Mouse (Mus musculus) ES-Bruce4 (cell line): ENCODE measurements at regions not wholly inside any gene's neighbourhood (a gene's known extent, or its start where the extent isn't known, plus 50 kb on each side); places are given as distances from the start of the nearest gene placed in this dataset.

Experiments used
- CTCF ChIP-seq: IDR thresholded peaks from one replicate; pipeline ENCODE4 v1.8.1; 2011; ENCODE audit warnings: low read depth, low read length
- EP300 ChIP-seq: IDR thresholded peaks from 2 replicates; pipeline ENCODE4 v1.6.1; 2011; ENCODE audit warnings: low read depth, low read length; ENCODE audit not compliant: insufficient read depth
- POLR2A ChIP-seq: IDR thresholded peaks from one replicate; pipeline ENCODE4 v1.8.1; 2011; ENCODE audit warnings: low read length; ENCODE audit not compliant: insufficient read depth

DNA sequence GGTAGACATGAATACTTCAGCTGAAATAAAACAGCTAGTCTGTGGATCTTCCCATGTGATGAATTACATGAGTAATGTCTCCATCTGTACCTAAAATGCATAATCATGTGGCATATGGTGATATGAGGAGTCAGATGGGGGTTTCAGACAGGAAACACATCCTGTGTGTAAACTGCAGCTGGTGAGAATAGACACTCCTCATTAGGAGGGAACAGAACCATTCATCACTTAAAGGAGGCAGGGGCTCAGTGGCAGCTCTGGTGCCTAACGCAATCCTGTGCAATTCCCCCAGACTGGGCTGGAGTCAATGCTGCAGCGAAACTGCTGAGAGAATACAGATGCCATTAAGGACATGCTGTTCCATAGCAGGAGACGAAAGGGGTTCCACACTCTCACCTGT lies 103.3 kb upstream of the Egfl6 start:
- TF ChIP-seq CTCF: no peak
- no peak for TF ChIP-seq POLR2A
- no peak for TF ChIP-seq EP300
